Mouse (Mus musculus) CH12.LX (cell line): ENCODE measurements around the gene Fgfr2. TPM values are rescaled to one million over a fixed set of nuclear protein-coding genes. Genes with fewer than 3 reads are reported as not detected.

Experiments
- DNase-seq: peaks from one replicate; pipeline ENCODE4 v3.0.0-alpha.2; 2013; ENCODE audit errors: extremely low read depth
- H3K27ac ChIP-seq: 2 replicates; pipeline ENCODE4 v1.5.1; 2012; ENCODE audit warnings: low read depth, mild to moderate bottlenecking, control low read depth, moderate library complexity; ENCODE audit not compliant: insufficient read depth
- H3K27me3 ChIP-seq: replicated peaks from 2 replicates; pipeline ENCODE3; 2012; ENCODE audit warnings: inconsistent platforms
- H3K36me3 ChIP-seq, 2 experiments: replicated peaks in 1 of 2; 2 replicates each; pipeline versions ENCODE3 to v1.6.1; 2012; ENCODE audit warnings: inconsistent platforms in 1 of 2, low read length in 1 of 2, mild to moderate bottlenecking in 1 of 2, mixed read lengths in 1 of 2, moderate library complexity in 1 of 2; ENCODE audit not compliant: control insufficient read depth in 1 of 2, insufficient read depth in 1 of 2
- H3K4me1 ChIP-seq, 2 experiments: 2 replicates each; pipeline ENCODE4 v1.6.1; 2012; ENCODE audit warnings: inconsistent platforms in 1 of 2, moderate library complexity in 1 of 2; ENCODE audit not compliant: insufficient read depth in 2 of 2, control insufficient read depth in 1 of 2
- H3K4me2 ChIP-seq: 2 replicates; pipeline ENCODE4 v1.6.1; 2012; ENCODE audit warnings: low read depth, mild to moderate bottlenecking, control low read depth; ENCODE audit not compliant: poor library complexity, insufficient read depth, severe bottlenecking
- H3K4me3 ChIP-seq, 3 experiments: fragments of 150-350 bp in 1 of 3; sonication (generic) in 1 of 3; replicated peaks in 1 of 3; 2 replicates each; pipeline versions ENCODE3 to v1.5.1; 2011 to 2012; ENCODE audit warnings: low read depth in 2 of 3, low read length in 2 of 3, mild to moderate bottlenecking in 2 of 3, moderate library complexity in 2 of 3, control low read depth in 1 of 3, improper control_type of control experiment in 1 of 3, inconsistent platforms in 1 of 3, mixed read lengths in 1 of 3; ENCODE audit not compliant: poor library complexity in 1 of 3
- H3K79me2 ChIP-seq: replicated peaks from 2 replicates; pipeline ENCODE4 v1.6.1; 2012; ENCODE audit warnings: mild to moderate bottlenecking, moderate library complexity; ENCODE audit not compliant: control insufficient read depth, poor library complexity, insufficient read depth, severe bottlenecking; ENCODE audit errors: extremely low read depth
- H3K9ac ChIP-seq: 2 replicates; pipeline ENCODE4 v1.6.1; 2012; ENCODE audit warnings: low read depth, mild to moderate bottlenecking, control low read depth, moderate library complexity; ENCODE audit not compliant: insufficient read depth
- H3K9me3 ChIP-seq: replicated peaks from 2 replicates; pipeline ENCODE3; 2012; ENCODE audit warnings: low read length, inconsistent platforms, mixed read lengths
- BHLHE40 ChIP-seq: IDR thresholded peaks from 2 replicates; pipeline ENCODE4 v1.6.1; 2011; ENCODE audit warnings: mild to moderate bottlenecking, low read depth, low read length, improper control_type of control experiment
- CHD2 ChIP-seq: IDR thresholded peaks from 2 replicates; pipeline ENCODE4 v1.6.1; 2011; ENCODE audit warnings: low read length, improper control_type of control experiment
- CTCF ChIP-seq, 2 experiments: IDR thresholded peaks in 1 of 2; conservative IDR thresholded peaks in 1 of 2; 2 replicates each; pipeline ENCODE4 v1.5.1; 2011 to 2012; ENCODE audit warnings: low read depth in 2 of 2, low read length in 2 of 2, improper control_type of control experiment in 1 of 2, inconsistent platforms in 1 of 2, mild to moderate bottlenecking in 1 of 2, moderate library complexity in 1 of 2
- E2F4 ChIP-seq: IDR thresholded peaks from 2 replicates; pipeline ENCODE4 v1.6.1; 2011; ENCODE audit warnings: low read depth, low read length, improper control_type of control experiment; ENCODE audit not compliant: insufficient replicate concordance
- EP300 ChIP-seq: IDR thresholded peaks from 2 replicates; pipeline ENCODE4 v1.6.1; 2011; ENCODE audit warnings: low read length, improper control_type of control experiment
- GABPA ChIP-seq: IDR thresholded peaks from 2 replicates; pipeline ENCODE4 v1.6.1; 2012; ENCODE audit warnings: low read depth, low read length, improper control_type of control experiment, inconsistent platforms; ENCODE audit not compliant: insufficient replicate concordance
- HCFC1 ChIP-seq: IDR thresholded peaks from 2 replicates; pipeline ENCODE4 v1.6.1; 2012; ENCODE audit warnings: low read depth, mild to moderate bottlenecking, inconsistent platforms, low read length, improper control_type of control experiment
- KAT2A ChIP-seq: IDR thresholded peaks from 2 replicates; pipeline ENCODE4 v1.6.1; 2012; ENCODE audit warnings: low read length, improper control_type of control experiment, inconsistent platforms; ENCODE audit not compliant: insufficient replicate concordance
- MAFK ChIP-seq: IDR thresholded peaks from 2 replicates; pipeline ENCODE4 v1.6.1; 2011; ENCODE audit warnings: low read length, improper control_type of control experiment; ENCODE audit not compliant: insufficient replicate concordance
- MAX ChIP-seq: IDR thresholded peaks from 2 replicates; pipeline ENCODE4 v1.6.1; 2011; ENCODE audit warnings: low read length, improper control_type of control experiment
- MAZ ChIP-seq: IDR thresholded peaks from 2 replicates; pipeline ENCODE4 v1.6.1; 2012; ENCODE audit warnings: low read depth, mild to moderate bottlenecking, inconsistent platforms, low read length, improper control_type of control experiment, moderate library complexity
- NELFE ChIP-seq: IDR thresholded peaks from 2 replicates; pipeline ENCODE4 v1.6.1; 2011; ENCODE audit warnings: low read depth, low read length, improper control_type of control experiment
- NRF1 ChIP-seq: IDR thresholded peaks from 2 replicates; pipeline ENCODE4 v1.6.1; 2014; ENCODE audit warnings: low read depth, mild to moderate bottlenecking, inconsistent platforms, low read length, improper control_type of control experiment, moderate library complexity
- RAD21 ChIP-seq: IDR thresholded peaks from 2 replicates; pipeline ENCODE4 v1.6.1; 2011; ENCODE audit warnings: low read depth, mild to moderate bottlenecking, low read length, improper control_type of control experiment, moderate library complexity
- SIN3A ChIP-seq: IDR thresholded peaks from 2 replicates; pipeline ENCODE4 v1.6.1; 2012; ENCODE audit warnings: low read length, improper control_type of control experiment, inconsistent platforms
- SMC3 ChIP-seq: IDR thresholded peaks from 2 replicates; pipeline ENCODE4 v1.6.1; 2011; ENCODE audit warnings: low read depth, low read length, improper control_type of control experiment
- TBP ChIP-seq: conservative IDR thresholded peaks from 2 replicates; pipeline ENCODE4 v1.6.1; 2011; ENCODE audit warnings: low read depth, low read length, improper control_type of control experiment
- TCF12 ChIP-seq: IDR thresholded peaks from 2 replicates; pipeline ENCODE4 v1.6.1; 2014; ENCODE audit warnings: low read depth, mild to moderate bottlenecking, inconsistent platforms, low read length, improper control_type of control experiment
- USF2 ChIP-seq: conservative IDR thresholded peaks from 2 replicates; pipeline ENCODE4 v1.6.1; 2011; ENCODE audit warnings: low read depth, low read length, improper control_type of control experiment
- ZC3H11A ChIP-seq: IDR thresholded peaks from 2 replicates; pipeline ENCODE4 v1.6.1; 2012; ENCODE audit warnings: low read depth, mild to moderate bottlenecking, inconsistent platforms, low read length, improper control_type of control experiment
- ZKSCAN1 ChIP-seq: IDR thresholded peaks from 2 replicates; pipeline ENCODE4 v1.6.1; 2012; ENCODE audit warnings: low read depth, inconsistent platforms, low read length, improper control_type of control experiment, borderline replicate concordance
- ZMIZ1 ChIP-seq: IDR thresholded peaks from 2 replicates; pipeline ENCODE4 v1.6.1; 2012; ENCODE audit warnings: low read depth, mild to moderate bottlenecking, inconsistent platforms, low read length, improper control_type of control experiment
- dilution Hi-C: fragments of 300-500 bp; cut with MboI; formaldehyde crosslinking; loops from 2 replicates; pipeline ENCODE4 v1.14.3; 2020; ENCODE audit warnings: low sequenced_read_pairs; ENCODE audit not compliant: extremely low pct_unique_long_range_greater_than_20kb, extremely low pct_ligation_motif_present
- in situ Hi-C: fragments of 300-500 bp; cut with MboI; formaldehyde crosslinking; loops from 3 replicates; pipeline ENCODE4 v1.14.3; 2019; ENCODE audit warnings: low sequenced_read_pairs, low pct_ligation_motif_present, low pct_unique_long_range_greater_than_20kb, mixed read lengths
- polyA plus RNA-seq: library from polyadenylated mRNA; unstranded; fragments of >175 nt; gene quantifications from 2 replicates; pipeline ENCODE4 v1.2.1, GENCODE M21; 2012; ENCODE audit warnings: low read depth; ENCODE audit not compliant: insufficient read length
- total RNA-seq, 2 experiments: library from RNA; depleted of rRNA; stranded (reverse); fragments of 300-350 nt in 1 of 2; fragments of >200 nt in 1 of 2; gene quantifications; 2 replicates each; pipeline ENCODE4 v1.2.3; 2012 to 2014

Gene Fgfr2
- total and polyA plus RNA-seq, 3 experiments, result not detected

- peaks cover 82% of the 10 kb centered on the region for H3K27me3 ChIP-seq
- no peaks in the 10 kb centered on the region for H3K36me3 ChIP-seq
- no peak overlapping the region for H3K27ac ChIP-seq
- DNase-seq, result no peak
- H3K4me1 ChIP-seq, result no peaks in the 10 kb centered on the region
- no peaks in the 10 kb centered on the region for H3K9me3 ChIP-seq
- no peak for TF ChIP-seq SMC3
- no peak for TF ChIP-seq NELFE
- no peak for TF ChIP-seq EP300
- TF ChIP-seq USF2, result no peak
- in situ Hi-C loops, result loop anchor here (25.0 kb wide), 1 partner anchor 260 kb away; the partner anchor contains the start of genes Hmx2 and Hmx3
- H3K9ac ChIP-seq, result no peak overlapping the region
- dilution Hi-C loops, result no loop called here
- no peaks in the 10 kb centered on the region for H3K79me2 ChIP-seq
- H3K4me2 ChIP-seq, result no peak overlapping the region
- no peak overlapping the region for H3K4me3 ChIP-seq
These were observed 1326.0 kb downstream of the Fgfr2 start for GRCm38 (mm10) chr7:131797161-131797560.

GRCm38 (mm10) chr7:131788595-131789206, 1334.4 kb downstream of the Fgfr2 start:
- H3K27ac ChIP-seq, result no peak overlapping the region
- H3K4me3 ChIP-seq, result no peak overlapping the region
- H3K27me3 ChIP-seq, result peaks cover 88% of the 10 kb centered on the region
- H3K4me1 ChIP-seq, result no peaks in the 10 kb centered on the region
- no peaks in the 10 kb centered on the region for H3K79me2 ChIP-seq
- in situ Hi-C loops (loop anchor here (25.0 kb wide), 1 partner anchor 251 kb away; the partner anchor contains the start of genes Hmx2 and Hmx3), dilution Hi-C loops (no loop called here)
- TF ChIP-seq CTCF (conservative IDR thresholded peaks at IDR 0.05 in 1 of 2, IDR thresholded peaks at IDR 0.05 in 1 of 2; ENCODE audit: low read depth in 2 of 2, low read length in 2 of 2), result no peak
- no peak for TF ChIP-seq EP300
- TF ChIP-seq RAD21, result no peak
- no peak for TF ChIP-seq ZKSCAN1
- no peak for TF ChIP-seq CHD2
- no peak for TF ChIP-seq MAFK
- no peak for TF ChIP-seq BHLHE40
- no peak for TF ChIP-seq NELFE
- no peak for TF ChIP-seq SIN3A
- TF ChIP-seq GABPA, result no peak
- TF ChIP-seq TBP, result no peak
- TF ChIP-seq MAZ, result no peak
- TF ChIP-seq ZC3H11A, result no peak
- TF ChIP-seq ZMIZ1, result no peak
- no peak for TF ChIP-seq NRF1
- no peak for TF ChIP-seq HCFC1
- no peak for TF ChIP-seq E2F4
- TF ChIP-seq KAT2A, result no peak
- no peak for TF ChIP-seq TCF12
- no peak for TF ChIP-seq MAX
- no peak for DNase-seq
- no peaks in the 10 kb centered on the region for H3K36me3 ChIP-seq
- no peak overlapping the region for H3K4me2 ChIP-seq
- H3K9ac ChIP-seq, result no peak overlapping the region
- H3K9me3 ChIP-seq, result no peaks in the 10 kb centered on the region
